Mouse (Mus musculus): Measurements from ENCODE around the gene Dynlt1a.
"Not testable (repeated sequence)": the region's sequence is repeated elsewhere in the genome, so short reads cannot be mapped to it uniquely, and the experiment has no call there.

GRCm38 (mm10) chr17:6279772-6280171 lies 37.5 kb downstream of the Dynlt1a start:
- not testable (repeated sequence) for TF ChIP-seq CTCF (IDR thresholded peaks at IDR 0.05; ENCODE audit: extremely low read depth, insufficient read length, insufficient replicate concordance, low read depth, low read length); POLR2A (IDR thresholded peaks at IDR 0.05; ENCODE audit: low read depth, low read length)

All from small intestine, adult 2 months (tissue).